Mouse (Mus musculus) bone marrow, adult 2 months (tissue): ENCODE measurements at regions not wholly inside any gene's neighbourhood (a gene's known extent, or its start where the extent isn't known, plus 50 kb on each side); places are given as distances from the start of the nearest gene placed in this dataset.

ENCODE experiments used
- H3K27ac ChIP-seq: fragments of 200-500 bp; 2 replicates; pipeline ENCODE4 v1.5.1; 2012; ENCODE audit warnings: low read depth, mild to moderate bottlenecking, control low read depth, inconsistent platforms, low read length; ENCODE audit not compliant: control insufficient read depth, poor library complexity, insufficient read depth
- H3K4me1 ChIP-seq: fragments of 200-500 bp; 2 replicates; pipeline ENCODE4 v1.6.1; 2011; ENCODE audit warnings: low read length; ENCODE audit not compliant: control insufficient read depth, insufficient read depth
- H3K4me3 ChIP-seq: fragments of 200-500 bp; replicated peaks from 2 replicates; pipeline ENCODE3; 2011; ENCODE audit warnings: mild to moderate bottlenecking, low read depth, low read length, control low read depth; ENCODE audit not compliant: control insufficient read depth
- CTCF ChIP-seq: fragments of 200-500 bp; IDR thresholded peaks from 2 replicates; pipeline ENCODE4 v1.5.1; 2011; ENCODE audit warnings: low read length, control low read depth; ENCODE audit not compliant: control insufficient read depth, insufficient read depth
- POLR2A ChIP-seq: fragments of 200-500 bp; IDR thresholded peaks from 2 replicates; pipeline ENCODE4 v1.6.1; 2011; ENCODE audit warnings: low read depth, mild to moderate bottlenecking, control low read depth, low read length, borderline replicate concordance; ENCODE audit not compliant: control insufficient read depth
- WGBS: fragments of 180-500 bp; shearing (Covaris S2); methylation state at CpG from one replicate; pipeline ENCODE4 v1.1.7; 2018; 5-methylcytosine and 5-hydroxymethylcytosine counted together

DNA sequence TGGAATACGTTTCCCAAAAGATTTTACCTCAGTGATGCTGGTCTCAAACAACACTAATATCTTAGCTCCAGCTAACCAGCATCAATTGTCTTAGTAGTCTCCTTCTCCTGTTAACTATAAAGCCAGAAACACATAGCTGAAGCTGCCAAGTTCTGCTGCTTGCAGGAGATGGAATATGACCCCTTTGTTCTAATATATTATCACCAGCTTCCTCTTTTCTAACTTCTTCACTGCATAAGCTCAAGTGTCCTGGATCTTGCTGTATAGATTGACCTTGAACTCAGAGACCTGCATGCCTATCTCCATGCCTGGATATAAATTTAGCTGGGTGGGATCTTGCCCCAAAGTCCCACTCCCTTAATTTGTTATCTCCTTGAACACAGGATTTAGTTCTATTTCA is 94.8 kb downstream of the Rbm46 start:
- 80% methylated on average over 1 of the region's 1 CpGs for WGBS
- Histone ChIP-seq H3K27ac (no peak overlapping the region), H3K4me1 (no peaks in the 10 kb centered on the region), H3K4me3 (no peak overlapping the region)
- TF ChIP-seq CTCF, result no peak
- TF ChIP-seq POLR2A, result no peak

DNA sequence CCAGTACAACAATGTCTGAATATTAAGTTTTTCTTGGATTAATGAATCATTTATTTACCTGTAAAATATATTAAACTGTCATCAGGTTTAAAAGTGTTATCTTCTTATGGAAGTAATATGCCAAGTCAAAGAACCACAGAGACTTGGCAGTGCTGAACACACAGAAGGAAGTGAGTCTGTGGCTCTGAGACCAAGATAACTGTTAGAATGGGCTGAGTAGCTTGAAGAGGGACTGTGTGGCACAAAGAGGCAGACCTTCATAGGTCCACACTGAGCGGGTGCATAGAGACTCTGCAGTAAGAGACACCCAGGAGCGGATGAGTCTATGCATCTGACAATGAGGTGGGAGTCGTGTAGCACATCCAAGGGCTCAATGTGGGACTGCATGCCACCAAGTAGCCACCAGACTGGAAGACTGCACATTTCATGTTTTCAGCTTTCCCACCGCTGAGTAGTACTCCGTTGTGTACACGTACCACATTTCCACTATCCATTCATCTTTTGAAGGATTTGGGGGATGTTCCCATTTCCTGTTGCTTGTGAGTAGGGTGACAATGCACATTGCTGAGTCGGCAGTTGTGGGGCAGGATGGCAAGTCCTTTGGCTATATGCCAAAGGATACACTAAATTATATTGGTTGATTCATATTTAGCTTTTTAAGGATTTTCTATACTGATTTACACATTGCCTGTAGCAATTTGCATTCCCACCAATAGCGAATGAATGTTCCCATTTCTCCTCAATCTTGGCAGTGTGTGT is 105.6 kb downstream of the Rbm46 start:
- TF ChIP-seq POLR2A (no peak), CTCF (no peak)
- H3K4me3 ChIP-seq, result no peak overlapping the region
- 76% methylated on average over 8 of the region's 8 CpGs for WGBS
- H3K4me1 ChIP-seq, result no peaks in the 10 kb centered on the region
- no peak overlapping the region for H3K27ac ChIP-seq

GRCm38 (mm10) chr3:82767484-82767883 is 108.8 kb downstream of the Rbm46 start:
- Histone ChIP-seq H3K4me3 (no peak overlapping the region), H3K27ac (no peak overlapping the region), H3K4me1 (no peaks in the 10 kb centered on the region)
- no peak for TF ChIP-seq POLR2A
- no peak for TF ChIP-seq CTCF
- WGBS, result 82% methylated on average over 5 of the region's 5 CpGs

DNA sequence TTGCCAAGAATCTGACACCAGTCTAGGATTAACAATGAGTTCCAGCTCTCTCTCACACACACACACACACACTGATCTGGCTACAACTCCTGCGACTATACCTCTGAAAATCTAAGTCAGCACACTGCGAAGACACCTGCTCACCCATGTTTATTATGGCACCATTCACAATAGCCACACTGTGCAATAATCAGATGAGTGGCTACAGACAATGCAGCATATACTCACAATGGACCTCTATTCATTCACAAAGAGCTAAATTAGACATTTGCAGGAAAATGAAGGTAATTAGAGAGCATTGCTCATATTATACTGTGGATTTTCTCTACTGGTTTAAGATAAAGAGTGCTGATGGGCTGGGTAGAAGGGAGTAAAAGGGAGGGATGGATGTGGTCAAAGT is 116.3 kb downstream of the Rbm46 start:
- no peak for TF ChIP-seq CTCF
- no peak for TF ChIP-seq POLR2A
- WGBS, result 76% methylated on average over 2 of the region's 2 CpGs

GRCm38 (mm10) chr3:82758967-82759366 is 117.3 kb downstream of the Rbm46 start:
- no peak for TF ChIP-seq POLR2A
- no peak for TF ChIP-seq CTCF
- 65% methylated on average over 1 of the region's 1 CpGs for WGBS

More for the DNA sequence above, 116.3 kb downstream of the Rbm46 start:
- Histone ChIP-seq H3K4me1 (no peaks in the 10 kb centered on the region), H3K27ac (no peak overlapping the region), H3K4me3 (no peak overlapping the region)

GRCm38 (mm10) chr3:82725546-82725945 is 150.7 kb downstream of the Rbm46 start:
- 26% methylated on average over 3 of the region's 3 CpGs for WGBS
- Histone ChIP-seq H3K27ac (no peak overlapping the region), H3K4me1 (no peaks in the 10 kb centered on the region), H3K4me3 (no peak overlapping the region)
- TF ChIP-seq CTCF (peak; percentile 86), POLR2A (no peak)

More at GRCm38 (mm10) chr3:82758967-82759366, 117.3 kb downstream of the Rbm46 start:
- Histone ChIP-seq H3K4me1 (no peaks in the 10 kb centered on the region), H3K27ac (no peak overlapping the region), H3K4me3 (no peak overlapping the region)

DNA sequence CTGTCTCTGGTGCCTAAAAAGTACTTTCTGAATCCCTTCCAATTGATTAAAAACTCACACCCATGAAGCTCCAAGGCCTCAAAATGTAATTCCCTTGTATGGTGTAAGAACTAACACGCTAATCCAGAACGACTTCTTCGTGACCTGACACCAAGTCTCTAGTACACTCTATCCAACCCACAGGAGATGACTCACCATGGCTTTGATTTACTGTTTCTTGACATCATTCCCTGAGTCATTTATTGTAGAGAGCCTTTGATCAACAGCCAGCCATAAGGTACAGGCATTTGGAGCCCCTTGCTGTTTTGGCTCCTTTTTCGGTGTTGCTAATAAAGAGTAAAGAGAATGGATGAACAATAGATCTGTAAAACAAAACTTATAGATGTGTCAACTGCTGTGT is 159.7 kb upstream of the Npy2r start:
- Histone ChIP-seq H3K27ac (no peak overlapping the region), H3K4me3 (no peak overlapping the region), H3K4me1 (no peaks in the 10 kb centered on the region)
- 85% methylated on average over 4 of the region's 4 CpGs for WGBS
- no peak for TF ChIP-seq CTCF
- no peak for TF ChIP-seq POLR2A

- no peak for TF ChIP-seq CTCF
- 77% methylated on average over 2 of the region's 2 CpGs for WGBS
- no peak overlapping the region for H3K4me3 ChIP-seq
Observed at GRCm38 (mm10) chr3:82692131-82692530, 144.2 kb upstream of the Npy2r start.

More at GRCm38 (mm10) chr3:82692131-82692530, 144.2 kb upstream of the Npy2r start:
- Histone ChIP-seq H3K4me1 (no peaks in the 10 kb centered on the region), H3K27ac (no peak overlapping the region)
